Mouse (Mus musculus) hindbrain, embryonic 12.5 days (tissue): ENCODE data around the gene Ppm1b. TPM values are rescaled to one million over a fixed set of nuclear protein-coding genes. Genes with fewer than 3 reads are reported as not detected.

Experiments
- ATAC-seq: fragments of 200-750 bp; cut with Nextera tagmentation; 2 replicates; pipeline ENCODE4 v1.8.0; 2017; ENCODE audit warnings: moderate TSS enrichment; ENCODE audit not compliant: low FRiP score
- H3K27ac ChIP-seq: fragments of 300-500 bp; sonication (generic); 2 replicates; pipeline ENCODE4 v1.5.1; 2016; ENCODE audit warnings: mild to moderate bottlenecking
- H3K27me3 ChIP-seq: fragments of 300-500 bp; sonication (generic); 2 replicates; pipeline ENCODE4 v1.6.1; 2016; ENCODE audit warnings: mild to moderate bottlenecking
- H3K36me3 ChIP-seq: fragments of 300-500 bp; sonication (generic); 2 replicates; pipeline ENCODE4 v1.6.1; 2016; ENCODE audit warnings: mild to moderate bottlenecking
- H3K4me1 ChIP-seq: fragments of 300-500 bp; sonication (generic); 2 replicates; pipeline ENCODE4 v1.6.1; 2016
- H3K4me2 ChIP-seq: fragments of 300-500 bp; sonication (generic); replicated peaks from 2 replicates; pipeline ENCODE4 v1.6.1; 2016; ENCODE audit warnings: mild to moderate bottlenecking
- H3K4me3 ChIP-seq: fragments of 300-500 bp; sonication (generic); 2 replicates; pipeline ENCODE4 v1.5.1; 2016; ENCODE audit warnings: mild to moderate bottlenecking
- H3K9ac ChIP-seq: fragments of 300-500 bp; sonication (generic); 2 replicates; pipeline ENCODE4 v1.6.1; 2016; ENCODE audit warnings: mild to moderate bottlenecking, moderate library complexity
- H3K9me3 ChIP-seq: fragments of 300-500 bp; sonication (generic); replicated peaks from 2 replicates; pipeline ENCODE4 v1.6.1; 2016; ENCODE audit warnings: mild to moderate bottlenecking
- WGBS: fragments of 180-500 bp; shearing (Covaris S2); methylation state at CpG from one replicate; pipeline ENCODE4 v1.1.7; 2016; 5-methylcytosine and 5-hydroxymethylcytosine counted together
- polyA plus RNA-seq: library from polyadenylated mRNA; unstranded; fragments of >200 nt; fragmentation: Nextera tagmentation; extraction: Ambion mirVana; gene quantifications from 2 replicates; pipeline ENCODE4 v1.2.1, GENCODE M21; 2016

Ppm1b gene
- polyA plus RNA-seq, 1 experiment from 2014 or later: 106 TPM

DNA sequence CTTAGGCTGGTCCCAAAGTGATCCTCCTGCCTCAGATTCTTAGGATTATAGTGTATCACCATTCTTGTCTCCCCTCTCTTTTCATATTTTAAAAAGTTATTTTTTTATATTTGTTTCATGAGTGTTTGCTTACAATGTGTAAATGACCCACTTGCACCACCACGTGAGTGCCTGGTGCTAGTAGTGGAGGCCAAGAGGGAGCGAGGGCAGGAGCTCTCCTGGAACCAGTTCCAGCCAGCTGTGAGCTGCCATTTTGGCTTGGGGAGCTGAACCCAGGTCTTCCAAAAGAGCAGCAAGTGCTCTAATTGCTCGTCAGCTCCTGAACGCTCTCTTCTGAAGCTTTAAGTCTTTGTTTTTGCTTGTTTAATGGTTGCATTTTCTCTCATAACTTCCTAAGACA is 3.6 kb downstream of the Ppm1b start:
- H3K27me3 ChIP-seq: no peaks in the 10 kb centered on the region
- H3K9ac ChIP-seq: no peak overlapping the region; the same call in 1 of the 2 replicates
- 0 out of 2 replicates have a peak, but pooled peaks cover 4% of the 10 kb centered on the region for H3K36me3 ChIP-seq
- H3K27ac ChIP-seq: no peak overlapping the region
- peak overlapping the region; percentile 65 for H3K4me2 ChIP-seq
- no peak overlapping the region for H3K4me3 ChIP-seq
- ATAC-seq: no peak
- WGBS: 76% methylated on average over 4 of the region's 4 CpGs
- no peaks in the 10 kb centered on the region for H3K9me3 ChIP-seq
- H3K4me1 ChIP-seq: peaks cover 32% of the 10 kb centered on the region

DNA sequence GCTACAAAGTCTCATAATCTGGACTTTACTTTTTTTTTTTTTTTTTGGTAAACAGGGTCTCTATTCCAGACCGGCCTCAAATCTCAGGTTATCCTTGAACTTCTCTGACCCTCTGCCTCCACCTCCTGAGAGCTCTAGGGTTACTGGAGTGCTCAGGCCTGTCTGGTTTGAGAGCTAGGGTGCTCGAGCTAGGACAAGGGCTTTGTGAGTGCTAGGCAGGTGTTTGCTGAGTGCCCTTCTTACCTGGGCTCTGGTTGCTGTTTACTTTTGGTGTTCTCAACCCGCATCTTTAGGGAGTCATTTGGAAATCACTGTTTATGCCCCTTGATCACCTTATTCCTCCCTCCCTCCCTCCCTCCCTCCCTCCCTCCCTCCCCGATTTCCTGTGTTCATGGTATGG is 5.5 kb downstream of the Ppm1b start:
- H3K4me1 ChIP-seq: peaks cover 23% of the 10 kb centered on the region
- 84% methylated on average over 4 of the region's 4 CpGs for WGBS
- H3K4me2 ChIP-seq: no peak overlapping the region
- no peaks in the 10 kb centered on the region for H3K9me3 ChIP-seq
- H3K9ac ChIP-seq: no peak overlapping the region
- H3K27me3 ChIP-seq: no peaks in the 10 kb centered on the region
- no peak overlapping the region for H3K27ac ChIP-seq
- 0 out of 2 replicates have a peak, but pooled peaks cover 4% of the 10 kb centered on the region for H3K36me3 ChIP-seq
- ATAC-seq: no peak
- no peak overlapping the region for H3K4me3 ChIP-seq

- no peak overlapping the region for H3K27ac ChIP-seq
Observed at GRCm38 (mm10) chr17:84963651-84964050, 7.1 kb downstream of the Ppm1b start.

DNA sequence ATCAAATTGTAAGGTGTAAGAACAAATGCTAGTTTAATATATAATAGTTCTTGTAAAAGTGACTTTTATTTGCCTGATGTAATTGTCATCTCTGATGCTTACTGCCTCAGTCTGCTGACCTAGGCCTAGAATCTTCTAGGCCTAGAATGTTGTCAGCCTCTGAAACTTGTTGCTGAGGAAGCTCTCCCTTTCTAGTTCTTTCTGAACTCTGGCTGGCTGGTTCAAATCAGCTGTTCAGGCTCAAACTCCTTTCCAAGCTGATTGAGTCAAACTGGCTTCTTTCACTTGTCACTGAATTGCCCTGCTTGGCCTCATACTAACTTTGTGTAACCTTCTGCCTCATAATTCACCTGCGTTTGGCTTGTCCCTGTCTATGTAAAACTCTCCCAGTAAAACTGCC is 9.7 kb downstream of the Ppm1b start:
- Histone ChIP-seq H3K4me1 (peaks cover 8% of the 10 kb centered on the region; the same call in 1 of the 2 replicates), H3K9me3 (no peaks in the 10 kb centered on the region), H3K9ac (no peak overlapping the region), H3K27me3 (no peaks in the 10 kb centered on the region), H3K4me2 (no peak overlapping the region), H3K4me3 (no peak overlapping the region), H3K36me3 (0 out of 2 replicates have a peak, but pooled peaks cover 4% of the 10 kb centered on the region), H3K27ac (no peak overlapping the region)
- WGBS: 96% methylated on average over 1 of the region's 1 CpGs
- ATAC-seq: no peak

More at GRCm38 (mm10) chr17:84963651-84964050, 7.1 kb downstream of the Ppm1b start:
- H3K4me1 ChIP-seq: peaks cover 26% of the 10 kb centered on the region
- H3K4me3 ChIP-seq: no peak overlapping the region
- H3K9me3 ChIP-seq: no peaks in the 10 kb centered on the region
- no peak for ATAC-seq
- WGBS: 91% methylated on average over 5 of the region's 6 CpGs
- no peak overlapping the region for H3K9ac ChIP-seq
- H3K36me3 ChIP-seq: 0 out of 2 replicates have a peak, but pooled peaks cover 4% of the 10 kb centered on the region
- no peaks in the 10 kb centered on the region for H3K27me3 ChIP-seq
- H3K4me2 ChIP-seq: no peak overlapping the region

GRCm38 (mm10) chr17:84967045-84967444 is 10.5 kb downstream of the Ppm1b start:
- peaks cover 6% of the 10 kb centered on the region; the same call in 1 of the 2 replicates for H3K4me1 ChIP-seq
- WGBS: 61% methylated on average over 1 of the region's 1 CpGs
- no peaks in the 10 kb centered on the region for H3K27me3 ChIP-seq
- ATAC-seq: no peak
- no peak overlapping the region for H3K4me3 ChIP-seq
- no peak overlapping the region for H3K4me2 ChIP-seq
- 0 out of 2 replicates have a peak, but pooled peaks cover 4% of the 10 kb centered on the region for H3K36me3 ChIP-seq
- H3K27ac ChIP-seq: no peak overlapping the region
- no peaks in the 10 kb centered on the region for H3K9me3 ChIP-seq
- H3K9ac ChIP-seq: no peak overlapping the region

DNA sequence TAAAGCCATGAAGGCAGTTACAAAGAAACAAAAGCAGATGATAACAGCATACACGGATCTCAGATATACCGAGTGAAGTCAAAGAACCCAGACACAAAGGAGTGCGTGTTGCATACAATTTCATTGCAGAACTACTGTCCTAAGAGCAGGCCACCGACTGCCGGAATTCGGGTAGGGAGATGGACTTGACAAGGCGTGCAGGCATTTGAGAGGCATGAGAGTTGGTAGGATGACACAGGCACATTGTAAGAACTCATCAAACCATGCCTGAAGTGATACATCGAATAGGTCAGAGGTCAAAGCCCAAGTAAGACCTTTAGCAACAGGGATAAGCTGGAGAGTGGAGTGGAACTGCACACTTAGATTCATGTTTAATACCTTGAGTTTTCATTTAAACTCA is 13.4 kb downstream of the Ppm1b start:
- WGBS: 64% methylated on average over 8 of the region's 8 CpGs
- no peaks in the 10 kb centered on the region for H3K27me3 ChIP-seq
- H3K9me3 ChIP-seq: no peaks in the 10 kb centered on the region
- H3K36me3 ChIP-seq: 0 out of 2 replicates have a peak, but pooled peaks cover under 1% of the 10 kb centered on the region
- no peak overlapping the region for H3K4me2 ChIP-seq
- H3K4me1 ChIP-seq: peaks cover 6% of the 10 kb centered on the region; the same call in 1 of the 2 replicates
- H3K27ac ChIP-seq: no peak overlapping the region
- no peak overlapping the region for H3K4me3 ChIP-seq
- no peak for ATAC-seq
- no peak overlapping the region for H3K9ac ChIP-seq

GRCm38 (mm10) chr17:84981721-84982120 is 25.2 kb downstream of the Ppm1b start:
- no peak overlapping the region for H3K4me3 ChIP-seq
- no peak overlapping the region for H3K27ac ChIP-seq
- H3K4me2 ChIP-seq: no peak overlapping the region
- H3K4me1 ChIP-seq: no peaks in the 10 kb centered on the region
- WGBS: 75% methylated on average over 1 of the region's 1 CpGs
- H3K36me3 ChIP-seq: peaks cover 5% of the 10 kb centered on the region; the same call in 1 of the 2 replicates
- no peak overlapping the region for H3K9ac ChIP-seq
- H3K27me3 ChIP-seq: no peaks in the 10 kb centered on the region
- no peak for ATAC-seq
- H3K9me3 ChIP-seq: no peaks in the 10 kb centered on the region

GRCm38 (mm10) chr17:84982735-84983134 is 26.2 kb downstream of the Ppm1b start:
- Histone ChIP-seq H3K9me3 (no peaks in the 10 kb centered on the region), H3K9ac (no peak overlapping the region), H3K36me3 (no peaks in the 10 kb centered on the region), H3K4me2 (no peak overlapping the region), H3K4me3 (no peak overlapping the region), H3K4me1 (0 out of 2 replicates have a peak, but pooled peaks cover 2% of the 10 kb centered on the region), H3K27me3 (no peaks in the 10 kb centered on the region), H3K27ac (no peak overlapping the region)
- ATAC-seq: no peak
- WGBS: 88% methylated on average over 2 of the region's 2 CpGs

DNA sequence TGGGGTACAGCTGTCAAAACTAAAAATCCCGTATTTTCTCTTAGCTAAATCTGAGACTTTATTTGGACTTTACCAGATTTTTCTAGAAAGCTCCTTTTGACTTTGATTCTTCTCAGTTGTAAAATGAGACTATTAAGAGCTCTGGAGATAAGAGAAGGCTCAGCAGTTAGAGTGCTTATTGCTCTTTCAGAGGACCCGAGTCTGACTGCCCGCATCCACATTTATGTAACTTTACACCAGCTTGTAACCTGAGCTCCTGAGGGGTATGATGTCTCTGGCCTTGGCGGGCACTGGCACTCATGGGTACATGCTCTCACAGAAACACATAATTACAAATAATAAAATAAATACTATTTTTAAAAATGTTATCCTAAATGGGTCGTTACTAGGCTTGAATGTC is 29.8 kb downstream of the Ppm1b start:
- WGBS: 70% methylated on average over 5 of the region's 5 CpGs

DNA sequence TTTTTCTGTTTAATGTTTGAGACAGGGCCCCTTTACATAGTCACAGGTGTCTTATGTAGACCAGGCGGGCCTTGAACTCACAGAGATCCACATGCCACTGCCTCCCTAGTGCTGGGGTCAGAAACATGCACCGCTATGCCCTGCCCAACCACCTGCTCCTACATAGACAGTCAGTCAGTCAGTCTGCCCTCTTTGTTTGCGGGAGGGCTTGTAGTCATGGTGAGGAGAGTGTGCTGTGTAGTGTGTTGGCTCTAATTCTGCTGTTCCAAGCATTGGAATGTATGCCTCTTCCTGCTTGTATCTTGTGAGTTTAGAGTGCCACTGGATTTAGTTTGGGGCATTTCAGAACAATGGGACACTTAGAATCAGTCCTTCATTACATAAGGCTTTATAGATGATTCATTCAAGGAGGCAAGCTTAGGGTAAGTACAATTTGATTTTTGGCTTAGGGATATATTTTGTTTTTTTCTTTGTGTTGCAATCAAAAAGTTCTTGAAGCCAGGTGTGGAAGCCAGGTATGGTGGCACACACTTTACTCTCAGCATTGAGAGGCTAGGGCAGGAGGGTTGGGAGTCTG is 31.4 kb downstream of the Ppm1b start:
- Histone ChIP-seq H3K4me3 (no peak overlapping the region), H3K9me3 (no peaks in the 10 kb centered on the region), H3K36me3 (no peaks in the 10 kb centered on the region), H3K9ac (no peak overlapping the region), H3K4me2 (no peak overlapping the region), H3K27ac (no peak overlapping the region), H3K27me3 (no peaks in the 10 kb centered on the region), H3K4me1 (0 out of 2 replicates have a peak, but pooled peaks cover 2% of the 10 kb centered on the region)
- 83% methylated on average over 3 of the region's 3 CpGs for WGBS
- ATAC-seq: no peak

More for the DNA sequence above, 29.8 kb downstream of the Ppm1b start:
- ATAC-seq: no peak
- no peak overlapping the region for H3K9ac ChIP-seq
- H3K4me3 ChIP-seq: no peak overlapping the region
- no peak overlapping the region for H3K27ac ChIP-seq
- H3K27me3 ChIP-seq: no peaks in the 10 kb centered on the region
- no peaks in the 10 kb centered on the region for H3K36me3 ChIP-seq
- no peaks in the 10 kb centered on the region for H3K9me3 ChIP-seq
- H3K4me1 ChIP-seq: 0 out of 2 replicates have a peak, but pooled peaks cover 2% of the 10 kb centered on the region
- H3K4me2 ChIP-seq: no peak overlapping the region

DNA sequence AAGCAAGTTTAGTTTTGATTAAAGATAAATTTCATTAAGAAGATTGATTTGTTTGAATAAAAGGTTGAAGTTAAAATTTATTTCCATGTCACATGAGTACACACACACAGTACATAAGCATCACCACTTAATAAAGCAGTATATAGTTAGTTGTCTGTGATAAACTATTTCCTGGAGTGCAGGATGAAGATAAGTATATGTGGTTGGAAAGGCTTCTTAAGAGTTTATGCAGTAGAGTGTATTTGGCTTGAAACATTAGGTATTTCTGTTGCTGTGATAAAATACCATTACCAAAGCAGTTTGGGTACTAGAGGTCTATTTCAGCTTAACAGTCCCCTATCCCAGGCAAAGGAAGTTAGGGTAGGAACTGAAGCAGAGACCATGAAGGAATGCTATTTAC is 32.0 kb downstream of the Ppm1b start:
- H3K4me1 ChIP-seq: 0 out of 2 replicates have a peak, but pooled peaks cover 2% of the 10 kb centered on the region
- no peak overlapping the region for H3K27ac ChIP-seq
- no peak overlapping the region for H3K9ac ChIP-seq
- no peaks in the 10 kb centered on the region for H3K9me3 ChIP-seq
- no peak overlapping the region for H3K4me2 ChIP-seq
- no peaks in the 10 kb centered on the region for H3K36me3 ChIP-seq
- H3K4me3 ChIP-seq: no peak overlapping the region
- ATAC-seq: no peak
- no peaks in the 10 kb centered on the region for H3K27me3 ChIP-seq

GRCm38 (mm10) chr17:84995844-84996243 is 39.3 kb downstream of the Ppm1b start:
- H3K27me3 ChIP-seq: no peaks in the 10 kb centered on the region
- peaks cover 7% of the 10 kb centered on the region for H3K36me3 ChIP-seq
- ATAC-seq: no peak
- WGBS: 93% methylated on average over 6 of the region's 6 CpGs
- no peaks in the 10 kb centered on the region for H3K9me3 ChIP-seq
- no peaks in the 10 kb centered on the region for H3K4me1 ChIP-seq
- H3K4me2 ChIP-seq: no peak overlapping the region
- no peak overlapping the region for H3K4me3 ChIP-seq
- H3K9ac ChIP-seq: no peak overlapping the region
- no peak overlapping the region for H3K27ac ChIP-seq

GRCm38 (mm10) chr17:84997639-84998038 is 41.1 kb downstream of the Ppm1b start:
- H3K36me3 ChIP-seq: peaks cover 7% of the 10 kb centered on the region
- H3K9me3 ChIP-seq: no peaks in the 10 kb centered on the region
- WGBS: 94% methylated on average over 1 of the region's 1 CpGs
- no peaks in the 10 kb centered on the region for H3K27me3 ChIP-seq
- H3K4me2 ChIP-seq: no peak overlapping the region
- no peak overlapping the region for H3K4me3 ChIP-seq
- no peak overlapping the region for H3K27ac ChIP-seq
- no peak for ATAC-seq
- H3K9ac ChIP-seq: no peak overlapping the region
- no peaks in the 10 kb centered on the region for H3K4me1 ChIP-seq
